Comparison of ENCODE assay signal across 17 mouse cellular contexts in genomic region chr12:65414393-65414792, GRCm38 (mm10).
DNase-seq lines count a peak whose midpoint lies in the region; ATAC-seq lines count a peak whose summit lies in the region.
"Had no signal": no experiment of that assay in that cellular context is flagged by ENCODE, and none has a peak within 500 bp of the region (broad histone marks: within the 10 kb centered on the region; RNA-seq: fewer than 3 reads in every experiment).

No protein-coding gene starts in this region.

- WGBS in forebrain, embryonic 14.5 days = 41% methylated on average over 4 of the region's 4 CpGs
- 40% methylated on average over 4 of the region's 4 CpGs for WGBS in hindbrain, embryonic 16.5 days
- 31% methylated on average over 4 of the region's 4 CpGs for WGBS in neural tube, embryonic 15.5 days

- no peak overlapping the region for H3K27ac ChIP-seq in forebrain, embryonic 14.5 days (ENCODE audit: low read depth, low read length)
- no peak overlapping the region for H3K27ac ChIP-seq in hindbrain, embryonic 16.5 days (ENCODE audit: low read depth, low read length)
- H3K27ac ChIP-seq in neural tube, embryonic 15.5 days (replicated peaks) = no peak overlapping the region
- H3K27ac ChIP-seq: embryonic facial prominence, embryonic 13.5 days; kidney, postnatal 0 days; liver, embryonic 13.5 days; stomach, embryonic 15.5 days had no signal

- H3K4me3 ChIP-seq in forebrain, embryonic 14.5 days (ENCODE audit: low read depth, low read length) = no peak overlapping the region
- no peak overlapping the region for H3K4me3 ChIP-seq in hindbrain, embryonic 16.5 days (ENCODE audit: low read length)
- no peak overlapping the region for H3K4me3 ChIP-seq in neural tube, embryonic 15.5 days (replicated peaks)
- H3K4me3 ChIP-seq: embryonic facial prominence, embryonic 13.5 days; liver, embryonic 13.5 days; stomach, embryonic 15.5 days had no signal

- H3K36me3 ChIP-seq in forebrain, embryonic 14.5 days (ENCODE audit: control insufficient read depth, insufficient read depth, low read length) = no peaks in the 10 kb centered on the region
- H3K36me3 ChIP-seq in hindbrain, embryonic 16.5 days (ENCODE audit: control insufficient read depth, insufficient read depth, low read length) = no peaks in the 10 kb centered on the region
- H3K36me3 ChIP-seq in neural tube, embryonic 15.5 days = no peaks in the 10 kb centered on the region
- H3K36me3 ChIP-seq: embryonic facial prominence, embryonic 13.5 days; liver, embryonic 13.5 days; stomach, embryonic 15.5 days had no signal

- no peaks in the 10 kb centered on the region for H3K27me3 ChIP-seq in forebrain, embryonic 14.5 days (replicated peaks; ENCODE audit: control insufficient read depth, insufficient read depth, low read length)
- no peaks in the 10 kb centered on the region for H3K27me3 ChIP-seq in hindbrain, embryonic 16.5 days (replicated peaks; ENCODE audit: control insufficient read depth, insufficient read depth, low read length)
- no peaks in the 10 kb centered on the region for H3K27me3 ChIP-seq in neural tube, embryonic 15.5 days (replicated peaks)
- H3K27me3 ChIP-seq: CH12.LX; embryonic facial prominence, embryonic 13.5 days; liver, embryonic 13.5 days; stomach, embryonic 15.5 days had no signal

- ATAC-seq in forebrain, embryonic 14.5 days = peak; percentile 86
- ATAC-seq in hindbrain, embryonic 16.5 days = peak; percentile 68
- peak; percentile 81; the same call in 1 of the 2 replicates for ATAC-seq in neural tube, embryonic 15.5 days (ENCODE audit: low FRiP score)

- H3K9me3 ChIP-seq in forebrain, embryonic 14.5 days (replicated peaks; ENCODE audit: control insufficient read depth, low read length) = no peaks in the 10 kb centered on the region
- no peaks in the 10 kb centered on the region for H3K9me3 ChIP-seq in hindbrain, embryonic 16.5 days (ENCODE audit: control insufficient read depth, low read length)
- no peaks in the 10 kb centered on the region for H3K9me3 ChIP-seq in neural tube, embryonic 15.5 days (replicated peaks)
- H3K9me3 ChIP-seq: embryonic facial prominence, embryonic 13.5 days; liver, embryonic 13.5 days; stomach, embryonic 15.5 days had no signal

- H3K4me2 ChIP-seq in forebrain, embryonic 14.5 days (ENCODE audit: low read length) = no peak overlapping the region
- H3K4me2 ChIP-seq in hindbrain, embryonic 16.5 days (ENCODE audit: low read length) = no peak overlapping the region
- no peak overlapping the region for H3K4me2 ChIP-seq in neural tube, embryonic 15.5 days
- H3K4me2 ChIP-seq: embryonic facial prominence, embryonic 13.5 days; heart, embryonic 11.5 days; liver, embryonic 13.5 days; stomach, embryonic 15.5 days had no signal

- no peaks in the 10 kb centered on the region for H3K4me1 ChIP-seq in forebrain, embryonic 14.5 days (ENCODE audit: control insufficient read depth, insufficient read depth, low read length)
- peaks cover 3% of the 10 kb centered on the region; the same call in 1 of the 2 replicates for H3K4me1 ChIP-seq in hindbrain, embryonic 16.5 days (ENCODE audit: control insufficient read depth, insufficient read depth, low read depth, low read length)
- H3K4me1 ChIP-seq in neural tube, embryonic 15.5 days = no peaks in the 10 kb centered on the region
- H3K4me1 ChIP-seq: embryonic facial prominence, embryonic 13.5 days; liver, embryonic 13.5 days; stomach, embryonic 15.5 days had no signal

- peak; percentile 48 to 66 for DNase-seq in left cerebral cortex, postnatal 14 days (ENCODE audit: low spot score in 2 of 2)
- no peak for DNase-seq in left cerebral cortex, postnatal 4 days
- DNase-seq in forebrain, embryonic 14.5 days (ENCODE audit: low spot score) = peak; percentile 83
- no peak for DNase-seq in frontal cortex, postnatal 10 days (ENCODE audit: low spot score in 2 of 2)
- no peak for DNase-seq in lung, postnatal 4 days
- DNase-seq: adrenal gland, postnatal 10 days; cerebellum, adult 18-20 months; liver, embryonic 13.5 days; lung, postnatal 14 days; right cerebral cortex, postnatal 4 days had no signal

- intact Hi-C loops in left cerebral cortex, postnatal 14 days (cut with DNase I) = no loop called here
- intact Hi-C loops in left cerebral cortex, postnatal 4 days (cut with DNase I) = no loop called here

- no peak overlapping the region for H3K9ac ChIP-seq in forebrain, embryonic 14.5 days (ENCODE audit: low read length)
- H3K9ac ChIP-seq in hindbrain, embryonic 16.5 days (ENCODE audit: low read depth, low read length) = no peak overlapping the region
- no peak overlapping the region for H3K9ac ChIP-seq in neural tube, embryonic 15.5 days (replicated peaks)
- H3K9ac ChIP-seq: embryonic facial prominence, embryonic 13.5 days; liver, embryonic 13.5 days; stomach, embryonic 15.5 days had no signal

Comparison
In these comparisons a context has a peak if more than half of its experiments do, and no peak if none do; other contexts are left out.
1. DNase-seq: peak in left cerebral cortex, postnatal 14 days (2 of 2) and forebrain, embryonic 14.5 days (single experiment); none in left cerebral cortex, postnatal 4 days (single experiment), frontal cortex, postnatal 10 days (0 of 2) and lung, postnatal 4 days (0 of 2).
2. Peak in every context shown above with its lines, with median percentiles within 50 percentile points of each other: ATAC-seq.